Mouse (Mus musculus) right cerebral cortex, postnatal 10 days (tissue): ENCODE data around the gene Dgkb.
A peak's percentile ranks its signal among the peaks of the same experiment; 100 is the strongest.

Experiments used
- DNase-seq, 2 experiments: peaks; one replicate each; pipeline ENCODE4 v3.0.0; 2021; ENCODE audit warnings: low spot score in 2 of 2

The Dgkb gene

GRCm38 (mm10) chr12:38371597-38371996 lies 554.1 kb downstream of the Dgkb start:
- no peak for DNase-seq

- no peak for DNase-seq
Measured at GRCm38 (mm10) chr12:38374159-38374558, 556.6 kb downstream of the Dgkb start.

GRCm38 (mm10) chr12:38385942-38386341 lies 568.4 kb downstream of the Dgkb start:
- DNase-seq, result no peak

- DNase-seq, result peak; percentile 54 to 58
Measured at GRCm38 (mm10) chr12:38386991-38387390, 569.5 kb downstream of the Dgkb start.

GRCm38 (mm10) chr12:38387654-38388053 lies 570.1 kb downstream of the Dgkb start:
- DNase-seq, result no peak

- DNase-seq, result no peak
Measured at GRCm38 (mm10) chr12:38388243-38388642, 570.7 kb downstream of the Dgkb start.

GRCm38 (mm10) chr12:38397754-38398312 lies 580.3 kb downstream of the Dgkb start:
- no peak for DNase-seq

- no peak for DNase-seq
Measured at GRCm38 (mm10) chr12:38400089-38400488, 582.6 kb downstream of the Dgkb start.

GRCm38 (mm10) chr12:38435364-38436130 lies 618.0 kb downstream of the Dgkb start:
- no peak for DNase-seq

GRCm38 (mm10) chr12:38436131-38436436 lies 618.6 kb downstream of the Dgkb start:
- DNase-seq, result no peak

GRCm38 (mm10) chr12:38450323-38451087 lies 633.0 kb downstream of the Dgkb start:
- DNase-seq, result no peak

- no peak for DNase-seq
Measured at GRCm38 (mm10) chr12:38451677-38452076, 634.2 kb downstream of the Dgkb start.

- no peak for DNase-seq
Measured at GRCm38 (mm10) chr12:38468191-38468590, 650.7 kb downstream of the Dgkb start.

GRCm38 (mm10) chr12:38468605-38469004 lies 651.1 kb downstream of the Dgkb start:
- no peak for DNase-seq

GRCm38 (mm10) chr12:38497229-38497628 lies 679.7 kb downstream of the Dgkb start:
- DNase-seq, result no peak

GRCm38 (mm10) chr12:38500931-38501330 lies 683.4 kb downstream of the Dgkb start:
- DNase-seq, result no peak

- DNase-seq, result no peak
Measured at GRCm38 (mm10) chr12:38508195-38508594, 690.7 kb downstream of the Dgkb start.

GRCm38 (mm10) chr12:38545431-38545830 lies 727.9 kb downstream of the Dgkb start:
- no peak for DNase-seq

GRCm38 (mm10) chr12:38577141-38577540 lies 759.6 kb downstream of the Dgkb start:
- DNase-seq, result no peak

- peak in 1 of 2 experiments; percentile 22 for DNase-seq
Measured at GRCm38 (mm10) chr12:38579191-38579817, 761.8 kb downstream of the Dgkb start.

GRCm38 (mm10) chr12:38586368-38586865 lies 768.9 kb downstream of the Dgkb start:
- DNase-seq, result no peak

GRCm38 (mm10) chr12:38589951-38590350 lies 772.4 kb downstream of the Dgkb start:
- DNase-seq, result no peak
